Mouse (Mus musculus) heart, adult 2 months (tissue): ENCODE measurements around the gene Bricd5.
A peak's percentile ranks its signal among the peaks of the same experiment; 100 is the strongest.

ENCODE experiments used
- CTCF ChIP-seq: fragments of 200-600 bp; IDR thresholded peaks from 2 replicates; pipeline ENCODE4 v1.8.1; 2022; ENCODE audit warnings: antibody characterized with exemption, mild to moderate bottlenecking, moderate library complexity
- POLR2A ChIP-seq: fragments of 200-500 bp; IDR thresholded peaks from 2 replicates; pipeline ENCODE4 v1.6.1; 2011; ENCODE audit warnings: mild to moderate bottlenecking, low read depth, low read length, control low read depth; ENCODE audit not compliant: insufficient read depth

DNA sequence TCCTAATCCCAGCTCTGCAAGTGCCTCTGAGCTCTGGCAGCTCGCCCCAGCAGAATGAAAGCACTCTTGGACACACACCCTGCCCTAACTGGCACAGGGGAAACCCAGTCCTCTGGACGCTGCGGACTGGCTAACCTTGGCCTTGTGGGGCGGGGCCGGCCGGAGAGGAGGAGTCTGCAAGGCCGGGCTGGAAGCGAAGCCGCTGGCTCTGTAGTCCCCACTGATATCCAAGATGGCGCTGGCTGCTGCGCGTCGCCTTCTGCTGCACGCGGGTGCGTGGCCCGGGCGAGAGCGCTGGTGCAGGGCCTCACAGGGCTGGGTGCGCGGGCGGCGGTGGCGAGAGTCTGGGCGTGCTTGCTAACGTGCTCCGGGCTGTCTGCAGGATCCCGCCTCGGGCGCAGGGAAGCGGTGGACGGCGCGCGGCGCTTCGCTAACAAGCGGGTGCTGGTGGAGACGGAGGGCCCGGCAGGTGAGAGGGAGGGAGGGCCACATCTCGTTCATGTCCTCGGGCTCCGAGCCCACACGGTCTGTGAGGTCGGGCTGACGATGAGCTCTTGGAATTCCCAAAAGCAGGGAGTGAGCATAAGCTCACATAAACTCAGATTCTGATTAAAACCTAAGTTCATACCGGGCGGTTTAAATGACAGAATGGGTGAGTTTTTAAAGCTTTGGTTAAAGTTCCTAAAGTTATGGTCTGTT, 47.1 kb upstream of the Bricd5 start, which contains the start of gene Eci1:
- TF ChIP-seq CTCF (peak; percentile 7; the same call in 1 of the 2 replicates), POLR2A (peak; percentile 91)
